Mouse (Mus musculus): Measurements from ENCODE around the gene Churc1. TPM values are rescaled to one million over a fixed set of nuclear protein-coding genes. Genes with fewer than 3 reads are reported as not detected.

Churc1 gene
- polyA plus RNA-seq (2015; fragmentation: Nextera tagmentation; extraction: Ambion mirVana) = 173 and 183 TPM in 2 replicates

GRCm38 (mm10) chr12:76765354-76765851, at the start of gene Churc1, which contains the start of gene Fntb:
TSS of gene Churc1 (plus strand) at chr12:76765538.
TSS of gene Fntb (plus strand) at chr12:76765589.
- Histone ChIP-seq H3K27ac (peak within 1 kb of the TSS; percentile 88), H3K4me1 (replicated peaks) (peaks cover 8% of the 10 kb centered on the region)
- ATAC-seq (replicated peaks; ENCODE audit: insufficient number of reproducible peaks, insufficient read depth, low FRiP score, low read depth) = peak; percentile 89

GRCm38 (mm10) chr12:76718384-76718783, 47.0 kb upstream of the Churc1 start:
- Histone ChIP-seq H3K9ac (no peak overlapping the region), H3K4me1 (replicated peaks) (0 out of 2 replicates have a peak, but pooled peaks cover 5% of the 10 kb centered on the region), H3K9me3 (replicated peaks) (no peaks in the 10 kb centered on the region), H3K4me3 (no peak overlapping the region), H3K27me3 (peaks cover 7% of the 10 kb centered on the region; the same call in 1 of the 2 replicates), H3K4me2 (no peak overlapping the region), H3K36me3 (no peaks in the 10 kb centered on the region), H3K27ac (no peak overlapping the region)
- ATAC-seq (replicated peaks; ENCODE audit: insufficient number of reproducible peaks, insufficient read depth, low FRiP score, low read depth) = no peak
- WGBS = 87% methylated on average over 4 of the region's 4 CpGs

More at GRCm38 (mm10) chr12:76765354-76765851, at the start of gene Churc1, which contains the start of gene Fntb:
- Histone ChIP-seq H3K36me3 (no peaks in the 10 kb centered on the region), H3K4me3 (peak within 1 kb of the TSS; percentile 70), H3K27me3 (no peaks in the 10 kb centered on the region), H3K9me3 (replicated peaks) (no peaks in the 10 kb centered on the region), H3K9ac (peak within 1 kb of the TSS; percentile 75), H3K4me2 (peak within 1 kb of the TSS; percentile 63)
- WGBS = under 1% methylated on average over 31 of the region's 31 CpGs

- no peak overlapping the region for H3K9ac ChIP-seq
- H3K4me3 ChIP-seq = no peak overlapping the region
- no peaks in the 10 kb centered on the region for H3K9me3 ChIP-seq (replicated peaks)
- H3K4me2 ChIP-seq = no peak overlapping the region
- 0 out of 2 replicates have a peak, but pooled peaks cover 5% of the 10 kb centered on the region for H3K4me1 ChIP-seq (replicated peaks)
- H3K27ac ChIP-seq = no peak overlapping the region
- H3K27me3 ChIP-seq = no peaks in the 10 kb centered on the region
- no peak for ATAC-seq (replicated peaks; ENCODE audit: insufficient number of reproducible peaks, insufficient read depth, low FRiP score, low read depth)
- no peaks in the 10 kb centered on the region for H3K36me3 ChIP-seq
These were observed 44.8 kb upstream of the Churc1 start for GRCm38 (mm10) chr12:76720572-76720971.

GRCm38 (mm10) chr12:76722026-76722425, 43.3 kb upstream of the Churc1 start:
- H3K36me3 ChIP-seq = no peaks in the 10 kb centered on the region
- H3K4me3 ChIP-seq = no peak overlapping the region
- no peak overlapping the region for H3K9ac ChIP-seq
- H3K27ac ChIP-seq = no peak overlapping the region
- no peaks in the 10 kb centered on the region for H3K9me3 ChIP-seq (replicated peaks)
- no peak for ATAC-seq (replicated peaks; ENCODE audit: insufficient number of reproducible peaks, insufficient read depth, low FRiP score, low read depth)
- no peak overlapping the region for H3K4me2 ChIP-seq
- WGBS = 65% methylated on average over 3 of the region's 3 CpGs
- no peaks in the 10 kb centered on the region for H3K27me3 ChIP-seq
- H3K4me1 ChIP-seq (replicated peaks) = 0 out of 2 replicates have a peak, but pooled peaks cover 5% of the 10 kb centered on the region

- no peaks in the 10 kb centered on the region for H3K4me1 ChIP-seq (replicated peaks)
These were observed 37.4 kb upstream of the Churc1 start for GRCm38 (mm10) chr12:76727955-76728354.

GRCm38 (mm10) chr12:76750866-76751459, 14.4 kb upstream of the Churc1 start:
- Histone ChIP-seq H3K4me1 (replicated peaks) (no peaks in the 10 kb centered on the region), H3K4me3 (no peak overlapping the region), H3K36me3 (no peaks in the 10 kb centered on the region), H3K27me3 (no peaks in the 10 kb centered on the region), H3K9ac (no peak overlapping the region), H3K27ac (no peak overlapping the region), H3K4me2 (no peak overlapping the region), H3K9me3 (replicated peaks) (no peaks in the 10 kb centered on the region)
- 72% methylated on average over 16 of the region's 16 CpGs for WGBS
- no peak for ATAC-seq (replicated peaks; ENCODE audit: insufficient number of reproducible peaks, insufficient read depth, low FRiP score, low read depth)

More at GRCm38 (mm10) chr12:76727955-76728354, 37.4 kb upstream of the Churc1 start:
- Histone ChIP-seq H3K9ac (no peak overlapping the region), H3K27ac (no peak overlapping the region), H3K36me3 (no peaks in the 10 kb centered on the region), H3K27me3 (no peaks in the 10 kb centered on the region), H3K9me3 (replicated peaks) (0 out of 2 replicates have a peak, but pooled peaks cover 3% of the 10 kb centered on the region), H3K4me3 (no peak overlapping the region), H3K4me2 (no peak overlapping the region)
- 79% methylated on average over 4 of the region's 4 CpGs for WGBS
- no peak for ATAC-seq (replicated peaks; ENCODE audit: insufficient number of reproducible peaks, insufficient read depth, low FRiP score, low read depth)

- Histone ChIP-seq H3K27ac (no peak overlapping the region), H3K4me2 (no peak overlapping the region), H3K36me3 (no peaks in the 10 kb centered on the region), H3K9ac (no peak overlapping the region), H3K4me3 (no peak overlapping the region), H3K27me3 (no peaks in the 10 kb centered on the region), H3K4me1 (replicated peaks) (no peaks in the 10 kb centered on the region), H3K9me3 (replicated peaks) (no peaks in the 10 kb centered on the region)
- 53% methylated on average over 14 of the region's 14 CpGs for WGBS
- no peak for ATAC-seq (replicated peaks; ENCODE audit: insufficient number of reproducible peaks, insufficient read depth, low FRiP score, low read depth)
These were observed 12.6 kb upstream of the Churc1 start for GRCm38 (mm10) chr12:76752652-76753318.

- Histone ChIP-seq H3K4me1 (replicated peaks) (peaks cover 8% of the 10 kb centered on the region), H3K27me3 (no peaks in the 10 kb centered on the region), H3K4me2 (peak overlapping the region; percentile 63), H3K9ac (peak overlapping the region; percentile 75), H3K36me3 (no peaks in the 10 kb centered on the region), H3K9me3 (replicated peaks) (no peaks in the 10 kb centered on the region), H3K27ac (peak overlapping the region; percentile 88), H3K4me3 (peak overlapping the region; percentile 70)
- ATAC-seq (replicated peaks; ENCODE audit: insufficient number of reproducible peaks, insufficient read depth, low FRiP score, low read depth) = peak; percentile 50
- WGBS = 24% methylated on average over 20 of the region's 20 CpGs
These were observed 728 bp downstream of the Churc1 start for GRCm38 (mm10) chr12:76765901-76766630.

- no peak for ATAC-seq (replicated peaks; ENCODE audit: insufficient number of reproducible peaks, insufficient read depth, low FRiP score, low read depth)
- no peak overlapping the region for H3K4me3 ChIP-seq
- no peaks in the 10 kb centered on the region for H3K27me3 ChIP-seq
- H3K4me1 ChIP-seq (replicated peaks) = peaks cover 10% of the 10 kb centered on the region
- H3K9ac ChIP-seq = no peak overlapping the region
- H3K36me3 ChIP-seq = no peaks in the 10 kb centered on the region; the same call in 1 of the 2 replicates
- no peak overlapping the region for H3K27ac ChIP-seq
- H3K4me2 ChIP-seq = no peak overlapping the region
- 82% methylated on average over 5 of the region's 5 CpGs for WGBS
- no peaks in the 10 kb centered on the region for H3K9me3 ChIP-seq (replicated peaks)
These were observed 5.6 kb downstream of the Churc1 start for GRCm38 (mm10) chr12:76770841-76771500.

- Histone ChIP-seq H3K9ac (no peak overlapping the region), H3K4me2 (no peak overlapping the region), H3K27ac (no peak overlapping the region), H3K4me3 (no peak overlapping the region), H3K9me3 (replicated peaks) (no peaks in the 10 kb centered on the region), H3K36me3 (no peaks in the 10 kb centered on the region; the same call in 1 of the 2 replicates), H3K4me1 (replicated peaks) (peaks cover 5% of the 10 kb centered on the region), H3K27me3 (no peaks in the 10 kb centered on the region)
- no peak for ATAC-seq (replicated peaks; ENCODE audit: insufficient number of reproducible peaks, insufficient read depth, low FRiP score, low read depth)
- 88% methylated on average over 5 of the region's 5 CpGs for whole genome bisulfite sequencing
These were observed 6.2 kb downstream of the Churc1 start for GRCm38 (mm10) chr12:76771540-76771939.
